Mouse (Mus musculus) brain, embryonic 14.5 days (tissue): Measurements from ENCODE around the gene Gars.

ENCODE experiments used
- CTCF ChIP-seq: fragments of 200-500 bp; IDR thresholded peaks from 2 replicates; pipeline ENCODE4 v1.5.1; 2012; ENCODE audit warnings: inconsistent platforms, mild to moderate bottlenecking, moderate library complexity, borderline replicate concordance; ENCODE audit not compliant: insufficient read depth, insufficient read length; ENCODE audit errors: extremely low read depth
- POLR2A ChIP-seq: fragments of 200-500 bp; IDR thresholded peaks from 2 replicates; pipeline ENCODE4 v1.6.1; 2012; ENCODE audit warnings: mild to moderate bottlenecking, inconsistent platforms, borderline replicate concordance; ENCODE audit not compliant: poor library complexity, insufficient read depth, insufficient read length, severe bottlenecking; ENCODE audit errors: extremely low read depth

- TF ChIP-seq CTCF (no peak), POLR2A (no peak)
Observed at GRCm38 (mm10) chr6:55001320-55001719, 36.5 kb upstream of the Gars start.
